Mouse (Mus musculus) lung, postnatal 0 days (tissue): ENCODE measurements around the gene Gm26620.

ENCODE experiments used
- CTCF ChIP-seq: IDR thresholded peaks from 2 replicates; pipeline ENCODE4 v1.5.1; 2016; ENCODE audit warnings: antibody characterized with exemption, mild to moderate bottlenecking
- EP300 ChIP-seq: IDR thresholded peaks from 2 replicates; pipeline ENCODE4 v1.6.1; 2016; ENCODE audit warnings: antibody characterized with exemption, mild to moderate bottlenecking, control low read depth

- TF ChIP-seq CTCF (no peak), EP300 (no peak)
Measured at GRCm38 (mm10) chr1:170884390-170884789, 475 bp upstream of the Gm26620 start.
